Mouse (Mus musculus) kidney, postnatal 14 days (tissue): ENCODE measurements around the gene Hmx2.
A peak's percentile ranks its signal among the peaks of the same experiment; 100 is the strongest.

Experiments
- DNase-seq: peaks from one replicate; pipeline ENCODE4 v3.0.0; 2022; ENCODE audit warnings: mixed read lengths

The Hmx2 gene

DNA sequence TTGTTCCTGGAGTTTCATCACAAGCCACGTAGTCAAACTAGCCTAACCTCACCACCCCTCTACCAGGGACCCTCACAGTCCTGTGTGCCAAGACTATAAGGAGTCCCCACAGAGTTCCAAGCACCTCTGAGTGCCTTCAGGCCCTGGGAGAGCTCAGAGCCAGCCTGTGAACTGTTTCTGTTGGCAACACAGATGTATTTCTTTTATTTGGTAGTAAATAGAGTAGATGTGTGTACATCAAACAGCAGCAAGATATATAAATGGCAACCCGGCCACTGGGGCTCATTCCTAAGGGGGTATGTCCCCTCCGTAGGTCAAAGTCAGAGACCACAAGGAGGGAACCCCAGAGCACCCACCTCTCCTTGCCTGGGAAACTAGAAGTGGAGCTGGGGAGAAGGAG is at the start of gene Hmx2:
Gene Hmx2 (plus strand): TSS at position 301 of the 400 bp plus-strand sequence.
- DNase-seq, result no peak

DNA sequence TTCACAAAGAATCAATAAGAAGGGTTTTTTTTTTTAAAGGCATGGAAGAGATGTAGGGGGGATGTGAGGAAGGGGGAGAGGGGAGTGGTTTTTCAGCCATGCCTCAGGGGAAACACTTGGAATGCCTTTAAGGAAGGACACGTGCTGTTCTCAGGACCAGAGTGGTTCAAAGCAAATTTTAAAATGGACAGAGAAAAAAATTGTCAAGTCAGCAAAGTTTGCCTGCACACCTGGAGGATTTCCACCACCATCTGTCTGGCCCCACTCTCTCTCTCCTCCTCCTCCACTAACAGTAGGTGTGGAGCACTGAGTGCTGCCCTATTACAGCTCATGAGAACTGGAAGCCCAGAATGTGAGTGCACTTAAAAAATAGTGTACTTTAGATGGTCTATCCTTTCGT is 44.8 kb upstream of the Hmx2 start:
- DNase-seq, result no peak

DNA sequence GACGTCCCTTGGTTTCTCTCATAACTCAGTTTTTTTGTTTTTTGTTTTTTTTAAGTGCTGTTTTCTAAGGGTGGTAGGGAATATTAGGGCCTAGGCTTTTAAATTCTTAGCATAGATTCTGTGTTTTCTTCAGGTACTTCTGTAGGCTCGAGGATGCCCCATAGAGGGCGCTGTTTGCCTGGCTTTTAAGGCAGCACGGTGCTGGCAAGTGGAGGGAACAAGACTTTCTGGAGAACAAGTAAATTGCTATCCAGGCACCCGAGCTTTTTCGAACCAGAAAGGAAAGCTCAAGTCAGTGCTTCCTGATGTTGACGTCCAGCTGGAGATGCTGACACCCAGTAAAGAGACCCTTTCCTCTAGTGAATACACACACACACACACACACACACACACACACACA is 8.6 kb upstream of the Hmx2 start:
- peak; percentile 89 for DNase-seq

DNA sequence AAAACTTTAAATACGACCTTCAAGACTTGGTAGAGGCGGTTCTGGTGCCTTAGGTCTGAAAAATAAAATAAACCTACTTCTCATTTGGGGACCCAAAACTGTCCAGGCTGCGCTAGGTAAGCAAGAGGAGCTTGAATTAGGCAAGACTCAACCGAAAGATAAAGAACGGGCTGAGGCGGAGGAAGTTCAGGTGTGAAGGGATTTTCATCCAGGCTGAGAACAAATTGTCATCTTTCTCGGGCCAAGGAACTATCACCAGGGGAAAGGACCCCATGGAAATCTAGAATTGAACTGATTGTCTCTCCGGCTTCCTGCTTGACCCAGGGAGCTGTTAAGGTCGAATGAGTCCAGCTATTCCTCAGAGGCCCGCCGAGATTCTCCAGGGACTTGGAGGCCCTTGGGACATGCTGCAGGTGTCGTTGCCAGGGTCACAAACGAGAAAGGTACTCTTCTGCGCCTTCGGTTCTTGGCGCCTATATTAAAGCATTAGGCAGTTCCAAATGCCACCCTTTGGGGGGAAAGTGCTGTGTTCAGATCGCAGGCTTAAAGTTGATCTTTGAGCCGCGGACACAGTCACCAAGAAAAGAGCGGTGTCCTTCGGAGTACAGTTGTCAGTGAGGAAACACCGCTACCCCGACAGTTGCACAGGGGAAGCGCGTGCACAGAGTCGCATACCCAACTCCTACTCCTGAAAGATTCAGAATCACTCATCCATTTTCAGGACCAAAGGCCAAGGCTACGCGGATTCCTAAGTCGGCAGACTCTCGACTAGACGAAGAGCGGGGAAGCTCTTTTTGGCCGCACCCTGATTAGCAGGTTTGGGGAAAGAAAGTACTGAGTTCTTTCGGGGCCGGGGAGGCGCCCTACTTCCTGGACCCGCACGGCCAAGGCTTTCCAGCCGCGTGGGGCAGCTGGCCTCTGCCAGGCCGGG is 7.1 kb upstream of the Hmx2 start:
- DNase-seq, result no peak

DNA sequence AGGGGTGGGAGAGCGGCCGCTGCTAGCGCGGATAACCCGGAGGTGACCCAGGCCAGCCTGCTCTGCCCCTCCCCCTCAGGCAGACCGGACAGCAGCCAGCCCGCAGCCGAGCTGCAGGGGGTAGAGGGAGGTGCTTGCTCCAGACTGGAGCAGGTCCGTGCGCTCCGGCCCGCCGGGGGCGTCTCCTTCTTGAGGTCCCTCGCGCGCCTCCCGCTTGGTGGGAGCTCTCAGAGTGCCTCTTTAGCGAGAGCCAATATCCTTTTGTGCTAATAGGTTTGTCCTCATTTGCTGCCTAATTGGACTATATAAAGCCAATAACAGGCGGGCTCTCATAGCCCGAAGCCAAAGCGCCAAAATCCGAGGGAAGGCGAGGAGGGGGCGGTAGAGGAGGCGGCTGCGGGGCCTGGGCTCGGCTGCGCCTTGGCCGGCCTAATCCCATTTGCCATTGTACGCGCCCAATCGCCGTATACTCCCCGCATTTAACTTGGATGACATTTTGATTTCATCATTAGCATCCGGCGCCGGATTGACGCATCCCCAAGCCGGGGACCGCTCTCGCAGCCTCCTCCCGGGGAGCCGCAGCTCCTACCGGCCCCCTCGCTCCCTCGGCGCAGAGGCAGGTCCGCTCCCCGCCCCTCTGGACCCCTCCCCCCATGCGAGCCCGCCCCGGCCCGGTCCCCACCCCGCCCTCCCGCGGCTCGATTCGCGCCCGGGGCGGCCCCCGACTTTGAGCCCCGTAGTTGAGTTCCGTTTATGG is 6.3 kb upstream of the Hmx2 start, which contains the start of gene Hmx3:
Gene Hmx3 (plus strand): TSS at position 753 of the 757 bp plus-strand sequence.
- no peak for DNase-seq

DNA sequence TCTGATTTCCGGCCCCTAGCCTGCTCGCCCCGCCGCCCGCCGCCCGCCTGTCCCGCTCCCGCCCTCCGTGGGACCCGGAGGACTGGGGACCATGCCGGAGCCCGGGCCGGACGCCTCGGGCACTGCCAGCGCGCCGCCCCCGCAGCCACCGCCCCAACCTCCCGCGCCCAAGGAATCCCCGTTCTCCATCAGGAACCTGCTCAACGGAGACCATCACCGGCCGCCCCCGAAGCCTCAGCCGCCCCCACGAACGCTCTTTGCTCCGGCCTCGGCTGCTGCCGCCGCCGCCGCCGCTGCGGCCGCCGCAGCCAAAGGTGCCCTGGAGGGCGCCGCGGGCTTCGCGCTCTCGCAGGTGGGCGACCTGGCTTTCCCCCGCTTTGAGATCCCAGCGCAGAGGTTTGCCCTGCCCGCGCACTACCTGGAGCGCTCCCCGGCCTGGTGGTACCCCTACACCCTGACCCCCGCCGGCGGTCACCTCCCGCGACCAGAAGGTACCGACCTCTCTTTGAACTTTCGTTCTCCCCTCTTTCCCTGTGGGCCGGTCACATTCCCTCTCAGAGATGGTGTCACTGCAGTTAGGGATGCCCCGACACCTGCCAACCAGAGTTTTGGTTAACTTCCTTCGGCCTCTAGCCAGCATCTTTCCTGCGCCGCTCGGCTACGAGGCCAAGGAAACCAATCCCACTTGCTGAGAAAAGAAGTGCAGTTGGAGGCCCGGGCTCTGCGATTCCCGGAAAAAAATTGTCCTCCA is 5.5 kb upstream of the Hmx2 start:
- DNase-seq, result no peak

DNA sequence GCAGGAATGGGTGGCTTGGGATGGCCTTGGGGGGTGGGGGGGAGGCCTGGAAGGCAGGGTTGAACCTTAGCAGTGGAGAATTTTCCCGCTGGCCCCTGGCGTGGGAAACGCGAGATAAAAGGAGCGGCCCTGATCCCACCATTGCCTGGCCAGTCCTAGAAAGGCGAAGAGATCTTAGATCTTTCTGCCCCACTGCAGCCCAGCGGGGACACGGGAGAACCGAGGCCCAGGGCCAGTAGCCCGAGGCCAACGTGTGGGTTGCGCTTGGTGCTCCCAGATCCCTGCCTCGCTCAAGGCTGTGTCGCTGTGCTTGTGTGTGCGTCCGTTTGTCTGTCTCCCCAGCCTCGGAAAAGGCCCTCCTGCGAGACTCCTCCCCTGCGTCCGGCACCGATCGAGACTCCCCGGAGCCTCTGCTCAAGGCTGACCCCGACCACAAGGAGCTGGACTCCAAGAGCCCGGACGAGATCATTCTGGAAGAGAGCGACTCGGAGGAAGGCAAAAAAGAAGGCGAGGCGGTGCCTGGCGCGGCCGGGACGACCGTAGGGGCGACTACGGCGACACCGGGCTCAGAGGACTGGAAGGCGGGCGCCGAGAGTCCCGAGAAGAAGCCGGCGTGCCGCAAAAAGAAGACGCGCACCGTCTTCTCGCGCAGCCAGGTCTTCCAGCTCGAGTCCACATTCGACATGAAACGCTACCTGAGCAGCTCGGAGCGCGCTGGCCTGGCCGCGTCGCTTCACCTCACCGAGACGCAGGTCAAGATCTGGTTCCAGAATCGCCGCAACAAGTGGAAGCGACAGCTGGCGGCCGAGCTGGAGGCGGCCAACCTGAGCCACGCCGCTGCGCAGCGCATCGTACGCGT is 4.7 kb upstream of the Hmx2 start:
- no peak for DNase-seq

DNA sequence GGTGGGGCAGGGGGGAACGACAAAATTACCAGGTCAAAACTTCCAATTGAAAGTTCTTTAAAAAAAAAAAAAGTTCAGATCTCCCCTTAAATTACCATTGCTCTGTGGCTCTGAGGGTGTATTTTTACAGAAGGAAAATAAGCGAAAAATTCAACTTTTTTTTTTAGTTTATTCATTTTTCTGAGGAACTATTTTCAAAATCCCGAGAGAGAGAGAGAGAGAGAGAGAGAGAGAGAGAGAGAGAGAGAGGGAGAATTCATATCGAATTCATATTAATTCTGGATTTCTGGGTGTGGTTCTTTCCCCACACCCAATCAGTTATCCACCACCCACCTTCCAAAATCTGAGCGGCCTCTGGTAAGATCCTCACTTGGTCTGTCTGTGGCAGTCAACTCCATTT is 3.7 kb upstream of the Hmx2 start:
- no peak for DNase-seq

DNA sequence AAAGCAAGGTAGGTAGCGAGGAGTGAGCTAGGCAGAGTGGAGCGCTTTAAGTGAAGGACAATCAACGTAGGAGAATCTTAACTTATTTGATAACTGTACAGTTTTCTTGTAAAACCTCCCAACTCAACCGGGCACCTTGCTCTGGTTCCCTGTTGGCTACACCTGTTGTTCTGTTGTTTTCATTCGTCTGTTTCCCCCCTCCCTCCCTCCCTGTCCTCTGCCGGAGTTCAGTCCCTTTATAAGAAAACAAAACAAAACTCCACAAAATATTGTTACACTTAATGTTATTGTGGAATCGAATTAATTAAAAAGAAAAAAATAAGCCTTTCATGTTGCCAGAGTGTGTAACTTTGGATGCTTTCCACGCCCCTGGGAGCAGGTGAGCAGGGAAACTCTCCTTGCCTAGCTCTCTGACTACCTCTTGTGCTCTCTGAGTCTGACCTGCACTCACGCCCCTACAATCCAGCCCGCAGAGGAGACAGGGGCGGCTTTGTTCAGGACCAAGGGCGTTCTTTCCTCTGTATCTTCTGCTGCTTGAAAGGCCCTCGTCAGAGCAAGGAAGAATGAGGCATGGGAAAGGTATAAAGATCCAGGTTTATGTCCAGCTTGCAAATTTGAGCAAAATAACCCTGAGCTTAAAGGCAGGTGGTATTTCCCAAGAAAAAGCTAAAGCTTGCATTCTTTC is 2.7 kb upstream of the Hmx2 start:
- DNase-seq, result no peak

DNA sequence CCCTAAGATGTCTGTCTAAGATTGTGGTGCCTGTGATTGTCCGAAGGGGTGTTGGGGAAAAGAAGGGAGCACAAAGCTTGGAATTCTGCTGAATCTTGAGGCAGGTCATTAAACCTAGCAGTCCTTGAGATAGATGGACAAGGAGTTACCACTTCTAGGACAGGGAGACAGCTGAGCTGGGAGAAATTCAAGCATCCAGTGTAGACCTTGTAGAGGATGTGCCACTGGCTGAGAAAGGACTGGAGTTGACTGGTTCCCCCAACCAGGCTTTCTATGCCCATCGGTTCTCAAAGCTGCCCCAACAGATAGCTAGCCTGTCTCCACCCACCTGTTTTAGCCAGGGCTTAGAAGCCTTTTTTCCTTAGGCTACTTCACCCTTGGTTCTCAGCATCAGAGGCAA is 2.1 kb upstream of the Hmx2 start:
- DNase-seq, result no peak

DNA sequence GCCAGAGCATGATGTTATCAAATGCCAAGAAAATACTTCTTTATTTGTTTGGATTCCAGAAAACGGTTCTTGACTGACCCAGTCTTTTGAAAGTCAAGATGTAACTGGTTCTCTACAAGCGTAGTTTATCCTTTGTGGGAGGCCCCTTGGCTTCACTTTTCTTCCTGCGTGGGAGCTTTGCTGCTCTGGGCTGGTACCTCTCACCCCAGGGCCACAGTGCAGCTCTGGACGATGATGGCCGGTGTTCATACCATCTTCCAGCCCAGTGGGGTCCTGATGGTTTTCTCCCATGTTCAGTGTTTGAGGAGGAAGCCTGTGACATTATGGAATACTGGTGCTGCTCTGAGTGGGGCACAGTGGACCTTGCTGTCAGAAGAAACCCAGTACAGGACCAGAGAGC is 1.1 kb upstream of the Hmx2 start:
- DNase-seq, result no peak

DNA sequence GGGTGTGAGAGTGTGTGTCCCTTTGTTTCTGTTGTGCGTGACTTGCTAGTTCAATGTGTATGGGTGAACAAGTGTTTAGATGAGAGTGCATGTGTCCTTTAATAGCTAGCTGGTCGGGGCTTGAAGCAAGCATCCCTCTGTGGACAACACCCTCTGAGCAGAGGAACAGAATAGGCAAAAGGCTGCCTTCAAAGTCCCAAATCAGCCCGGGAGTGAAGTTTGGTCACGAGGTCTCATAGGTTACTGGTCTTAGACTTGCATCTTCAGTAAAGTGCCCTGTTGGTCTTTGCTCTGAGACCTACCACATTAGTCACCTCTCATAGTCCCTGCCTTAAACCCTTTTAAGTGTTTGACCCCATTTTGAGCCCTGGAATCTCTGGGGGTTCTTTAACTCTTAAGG is 2.9 kb downstream of the Hmx2 start:
- DNase-seq, result no peak

DNA sequence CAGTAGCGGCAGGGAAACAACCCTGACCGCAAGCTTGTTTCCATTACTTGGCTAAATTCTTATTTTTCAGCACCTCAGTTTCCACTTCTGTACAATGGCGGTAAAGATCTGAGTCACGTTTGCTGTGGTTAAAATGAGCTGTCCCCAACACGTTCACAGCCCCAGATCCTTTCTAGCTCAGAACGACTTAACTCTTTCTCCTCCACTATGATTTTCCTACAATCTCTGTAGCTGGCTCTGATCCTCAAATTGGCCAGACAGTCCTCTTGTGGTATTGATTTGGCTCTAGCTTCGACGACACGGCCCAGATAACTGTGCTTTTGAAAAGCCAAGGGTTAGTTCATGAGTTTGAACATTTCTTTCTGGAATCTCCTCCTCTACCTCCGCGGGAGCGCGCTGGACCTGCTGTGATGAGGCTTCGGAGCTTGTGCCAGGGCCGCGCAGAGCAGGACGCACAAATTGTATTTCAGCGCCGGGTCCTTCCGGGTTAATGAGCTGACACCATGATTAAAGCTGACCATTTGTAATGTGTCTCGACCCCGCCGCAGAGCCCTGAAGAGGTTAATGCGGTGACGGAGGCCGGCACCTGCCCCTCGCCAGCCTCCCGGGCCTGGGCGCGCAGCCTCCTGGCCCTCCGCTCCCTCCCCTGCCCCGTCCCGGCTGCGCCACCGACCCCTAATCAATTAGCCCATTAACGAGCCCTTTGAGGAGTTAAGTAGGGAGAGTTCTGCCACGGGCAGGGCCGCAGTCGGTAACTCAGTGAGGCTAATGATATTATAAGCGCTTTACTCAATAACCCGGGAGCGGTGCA is 3.6 kb downstream of the Hmx2 start:
- no peak for DNase-seq

DNA sequence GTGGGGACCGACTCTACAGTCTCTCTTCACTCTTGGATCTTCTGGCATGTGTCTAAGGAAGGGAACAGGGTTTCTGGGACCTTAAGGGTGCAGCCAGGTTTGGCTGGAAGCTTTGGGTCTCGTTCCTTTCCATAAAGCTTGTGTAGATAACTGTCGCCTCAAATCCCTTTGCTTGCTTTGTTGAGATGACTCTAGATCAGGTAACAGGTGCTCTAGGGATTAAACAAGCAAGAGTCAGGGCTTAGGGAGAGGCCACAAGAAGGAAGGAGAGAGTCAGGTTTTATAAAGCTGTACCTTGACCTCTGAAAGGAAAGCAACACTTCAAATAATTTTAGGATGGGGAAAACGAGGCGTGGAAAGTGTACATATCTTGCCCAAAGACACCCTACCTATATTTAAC is 4.2 kb downstream of the Hmx2 start:
- no peak for DNase-seq

DNA sequence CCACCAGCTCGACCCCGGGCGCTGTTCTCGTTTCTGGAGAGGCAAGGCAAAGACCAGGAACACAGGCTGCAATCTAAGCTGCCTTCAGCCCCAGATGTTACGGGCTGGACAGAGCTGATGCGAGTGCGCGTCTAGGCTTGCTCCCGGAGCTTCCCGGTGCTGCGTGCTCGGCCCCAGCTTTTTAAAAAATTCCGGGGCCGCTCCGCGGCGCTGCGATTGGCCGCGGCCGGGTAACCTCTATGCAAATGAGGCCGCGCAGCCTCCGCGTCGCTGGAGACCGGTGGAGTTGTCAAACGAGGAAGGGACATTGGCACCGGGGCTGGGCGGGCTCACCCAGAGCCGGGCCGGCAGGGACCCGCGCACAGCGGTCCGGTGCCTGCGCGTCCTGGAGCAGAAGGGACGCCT is 5.2 kb downstream of the Hmx2 start:
- peak; percentile 58 for DNase-seq

DNA sequence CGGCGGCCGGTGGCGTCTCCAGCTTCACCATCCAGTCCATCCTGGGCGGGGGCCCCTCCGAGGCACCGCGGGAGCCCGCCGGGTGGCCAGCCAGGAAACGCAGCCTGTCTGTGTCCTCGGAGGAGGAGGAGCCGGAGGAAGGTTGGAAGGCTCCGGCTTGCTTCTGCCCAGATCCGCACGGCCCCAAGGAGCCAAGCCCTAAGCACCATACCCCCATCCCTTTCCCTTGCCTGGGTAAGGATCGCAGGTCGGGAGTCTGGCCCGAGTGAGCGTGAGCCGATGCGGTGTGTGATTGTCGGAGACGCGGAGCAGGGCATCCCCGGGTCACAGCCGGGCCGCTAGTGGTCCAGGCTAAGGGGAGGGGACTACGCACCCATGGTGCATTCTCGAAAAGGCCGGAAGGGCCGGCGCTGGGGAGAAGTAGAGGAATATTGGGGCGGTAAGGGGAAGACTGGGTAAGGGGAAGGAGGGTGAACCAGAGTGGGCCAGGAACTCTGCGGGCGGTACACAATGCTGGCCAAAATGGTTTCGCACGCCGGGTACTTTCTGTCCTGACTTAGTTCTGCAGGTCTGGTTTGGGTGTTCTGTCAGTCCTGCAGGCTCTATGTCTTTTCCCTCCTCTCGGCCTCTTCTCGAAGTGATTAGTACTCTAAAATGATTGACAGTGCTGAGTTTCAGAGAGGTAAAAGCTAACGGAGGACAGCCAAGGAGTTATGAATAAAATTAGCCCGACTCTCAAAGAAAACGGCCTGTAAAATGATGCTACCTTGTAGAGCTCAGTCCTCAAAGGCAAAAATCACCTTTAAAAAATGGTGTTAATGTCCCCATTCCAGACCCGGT is 6.0 kb downstream of the Hmx2 start:
- DNase-seq, result no peak

DNA sequence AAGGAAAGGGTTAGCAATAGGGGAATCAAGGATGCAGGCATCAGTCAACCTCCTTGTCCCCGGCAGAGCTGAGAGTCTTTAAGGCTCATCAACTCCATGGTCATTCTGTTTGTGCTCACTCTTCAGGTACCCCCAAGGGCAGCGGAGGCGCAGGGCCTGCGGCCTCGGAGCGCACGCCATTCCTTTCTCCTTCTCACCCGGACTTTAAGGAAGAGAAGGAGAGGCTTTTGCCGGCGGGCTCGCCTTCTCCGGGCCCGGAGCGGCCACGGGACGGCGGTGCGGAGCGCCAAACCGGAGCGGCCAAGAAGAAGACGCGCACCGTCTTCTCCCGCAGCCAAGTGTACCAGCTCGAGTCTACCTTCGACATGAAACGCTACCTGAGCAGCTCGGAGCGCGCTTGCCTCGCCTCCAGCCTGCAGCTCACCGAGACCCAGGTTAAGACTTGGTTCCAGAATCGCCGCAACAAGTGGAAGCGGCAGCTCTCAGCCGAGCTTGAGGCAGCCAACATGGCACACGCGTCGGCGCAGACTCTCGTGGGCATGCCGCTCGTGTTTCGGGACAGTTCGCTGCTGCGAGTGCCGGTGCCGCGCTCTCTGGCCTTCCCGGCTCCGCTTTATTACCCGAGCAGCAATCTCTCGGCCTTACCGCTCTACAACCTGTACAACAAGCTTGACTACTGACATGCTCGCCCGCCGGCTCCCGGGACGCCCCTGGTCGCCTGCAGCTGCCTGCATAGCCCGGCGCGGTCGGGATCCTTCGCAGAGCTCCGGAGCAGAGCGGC is 6.9 kb downstream of the Hmx2 start:
- no peak for DNase-seq

DNA sequence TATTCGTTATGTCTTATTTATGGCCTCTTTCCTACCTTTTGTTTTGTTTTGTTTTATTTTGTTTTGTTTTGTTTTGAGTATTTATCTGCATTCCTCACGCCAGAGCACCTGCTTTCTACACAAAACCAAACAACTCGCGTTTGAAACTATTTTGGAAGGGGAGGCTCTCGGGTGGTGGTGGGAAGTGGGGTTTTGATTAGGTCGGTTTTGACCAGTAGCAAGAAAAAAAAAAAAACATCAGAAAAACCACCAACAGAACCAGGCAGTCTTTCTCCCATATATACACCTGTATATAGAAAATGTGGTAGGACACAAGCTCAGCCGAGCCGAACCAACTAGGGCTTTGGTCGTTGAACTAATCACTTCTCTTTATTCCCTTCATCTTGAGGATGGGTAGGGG is 7.5 kb downstream of the Hmx2 start:
- no peak for DNase-seq
